Mouse (Mus musculus): ENCODE results near the gene Cox6a1. TPM values are rescaled to one million over a fixed set of nuclear protein-coding genes. Genes with fewer than 3 reads are reported as not detected.
"Not testable (repeated sequence)": the region's sequence is repeated elsewhere in the genome, so short reads cannot be mapped to it uniquely, and the experiment has no call there.

Gene Cox6a1
- polyA plus RNA-seq (2012; rRNA removed), result 3,102 and 3,530 TPM in 2 replicates

- under 1% methylated on average over 74 of the region's 74 CpGs for WGBS
- DNase-seq (ENCODE audit: low read depth, low spot score), result peak; percentile 87
Measured at GRCm38 (mm10) chr5:115348546-115349224, at the start of gene Cox6a1. Gene Cox6a1, minus strand, starts transcription at chr5:115348981.

GRCm38 (mm10) chr5:115397839-115398780 is 49.3 kb upstream of the Cox6a1 start:
- no peak for DNase-seq (ENCODE audit: low read depth, low spot score)
- WGBS, result 10% methylated on average over 48 of the region's 48 CpGs

- 70% methylated on average over 11 of the region's 11 CpGs for WGBS
- no peak for DNase-seq (ENCODE audit: low read depth, low spot score)
Measured at GRCm38 (mm10) chr5:115396654-115397053, 47.9 kb upstream of the Cox6a1 start.

- WGBS, result 18% methylated on average over 10 of the region's 10 CpGs
- DNase-seq (ENCODE audit: low read depth, low spot score), result no peak
Measured at GRCm38 (mm10) chr5:115394836-115395235, 46.1 kb upstream of the Cox6a1 start.

GRCm38 (mm10) chr5:115394223-115394622 is 45.4 kb upstream of the Cox6a1 start:
- WGBS, result 14% methylated on average over 8 of the region's 8 CpGs
- no peak for DNase-seq (ENCODE audit: low read depth, low spot score)

GRCm38 (mm10) chr5:115392969-115393368 is 44.2 kb upstream of the Cox6a1 start:
- 61% methylated on average over 1 of the region's 1 CpGs for WGBS
- no peak for DNase-seq (ENCODE audit: low read depth, low spot score)

GRCm38 (mm10) chr5:115391935-115392334 is 43.2 kb upstream of the Cox6a1 start:
- 17% methylated on average over 9 of the region's 9 CpGs for WGBS
- no peak for DNase-seq (ENCODE audit: low read depth, low spot score)

- not testable (repeated sequence) for DNase-seq (ENCODE audit: low read depth, low spot score)
- 80% methylated on average over 2 of the region's 2 CpGs for WGBS
Measured at GRCm38 (mm10) chr5:115378882-115379281, 30.1 kb upstream of the Cox6a1 start.

GRCm38 (mm10) chr5:115375436-115375835 is 26.7 kb upstream of the Cox6a1 start:
- WGBS, result 73% methylated on average over 2 of the region's 2 CpGs
- no peak for DNase-seq (ENCODE audit: low read depth, low spot score)

GRCm38 (mm10) chr5:115374204-115374820 is 25.5 kb upstream of the Cox6a1 start:
- WGBS, result 26% methylated on average over 11 of the region's 11 CpGs

GRCm38 (mm10) chr5:115373441-115374203 is 24.8 kb upstream of the Cox6a1 start:
- WGBS, result 30% methylated on average over 26 of the region's 26 CpGs
- no peak for DNase-seq (ENCODE audit: low read depth, low spot score)

More at GRCm38 (mm10) chr5:115374204-115374820, 25.5 kb upstream of the Cox6a1 start:
- DNase-seq (ENCODE audit: low read depth, low spot score), result no peak

GRCm38 (mm10) chr5:115371736-115372135 is 23.0 kb upstream of the Cox6a1 start:
- 48% methylated on average over 9 of the region's 9 CpGs for WGBS
- no peak for DNase-seq (ENCODE audit: low read depth, low spot score)

- 69% methylated on average over 4 of the region's 4 CpGs for WGBS
- DNase-seq (ENCODE audit: low read depth, low spot score), result no peak
Measured at GRCm38 (mm10) chr5:115364782-115365181, 16.0 kb upstream of the Cox6a1 start.

GRCm38 (mm10) chr5:115362819-115363714 is 14.3 kb upstream of the Cox6a1 start:
- WGBS, result 25% methylated on average over 18 of the region's 19 CpGs

GRCm38 (mm10) chr5:115362216-115362615 is 13.4 kb upstream of the Cox6a1 start:
- 33% methylated on average over 7 of the region's 7 CpGs for WGBS
- no peak for DNase-seq (ENCODE audit: low read depth, low spot score)

More at GRCm38 (mm10) chr5:115362819-115363714, 14.3 kb upstream of the Cox6a1 start:
- DNase-seq (ENCODE audit: low read depth, low spot score), result no peak

GRCm38 (mm10) chr5:115359851-115360372 is 11.1 kb upstream of the Cox6a1 start:
- WGBS, result 66% methylated on average over 5 of the region's 5 CpGs
- no peak for DNase-seq (ENCODE audit: low read depth, low spot score)

GRCm38 (mm10) chr5:115359438-115359837 is 10.7 kb upstream of the Cox6a1 start:
- no peak for DNase-seq (ENCODE audit: low read depth, low spot score)
- WGBS, result 75% methylated on average over 8 of the region's 8 CpGs

GRCm38 (mm10) chr5:115358872-115359271 is 10.1 kb upstream of the Cox6a1 start:
- DNase-seq (ENCODE audit: low read depth, low spot score), result peak; percentile 32
- 2% methylated on average over 12 of the region's 12 CpGs for WGBS

All from large intestine, adult 2 months (tissue).